Mouse (Mus musculus): ENCODE results near the gene Ints4. TPM values are rescaled to one million over a fixed set of nuclear protein-coding genes. Genes with fewer than 3 reads are reported as not detected.
"Not testable (repeated sequence)": the region's sequence is repeated elsewhere in the genome, so short reads cannot be mapped to it uniquely, and the experiment has no call there.

The Ints4 gene
- polyA plus RNA-seq (2014; fragmentation: Nextera tagmentation; extraction: Ambion mirVana), result 43.3 and 51.9 TPM in 2 replicates

- peak within 1 kb of the TSS; percentile 73 for H3K9ac ChIP-seq (ENCODE audit: low read depth, low read length)
- under 1% methylated on average over 24 of the region's 24 CpGs for WGBS
- peaks cover 14% of the 10 kb centered on the region for H3K36me3 ChIP-seq (ENCODE audit: control insufficient read depth, insufficient read depth, low read length)
- no peaks in the 10 kb centered on the region; the same call in 1 of the 2 replicates for H3K4me1 ChIP-seq (ENCODE audit: control insufficient read depth, insufficient read depth, low read length)
- DNase-seq (ENCODE audit: low spot score) (peak; percentile 98), ATAC-seq (ENCODE audit: low read depth) (peak; percentile 100)
- H3K9me3 ChIP-seq (ENCODE audit: control insufficient read depth, low read length), result no peaks in the 10 kb centered on the region
- peak within 1 kb of the TSS; percentile 68 for H3K4me3 ChIP-seq (ENCODE audit: low read depth, low read length)
- peak within 1 kb of the TSS; percentile 69 for H3K27ac ChIP-seq (replicated peaks; ENCODE audit: low read depth, low read length)
- H3K4me2 ChIP-seq (ENCODE audit: low read depth, low read length), result peak within 1 kb of the TSS; percentile 77
- no peaks in the 10 kb centered on the region for H3K27me3 ChIP-seq (replicated peaks; ENCODE audit: control insufficient read depth, insufficient read depth, low read length)
Observed at GRCm38 (mm10) chr7:97480821-97481339, at the start of gene Ints4. Ints4 (plus strand) TSS chr7:97480956.

GRCm38 (mm10) chr7:97433517-97433916, 47.2 kb upstream of the Ints4 start:
- H3K9ac ChIP-seq (ENCODE audit: low read depth, low read length); H3K27me3 ChIP-seq (replicated peaks; ENCODE audit: control insufficient read depth, insufficient read depth, low read length); H3K4me3 ChIP-seq (ENCODE audit: low read depth, low read length); DNase-seq (ENCODE audit: low spot score); ATAC-seq (ENCODE audit: low read depth); H3K9me3 ChIP-seq (ENCODE audit: control insufficient read depth, low read length); H3K36me3 ChIP-seq (ENCODE audit: control insufficient read depth, insufficient read depth, low read length); H3K27ac ChIP-seq (replicated peaks; ENCODE audit: low read depth, low read length); H3K4me2 ChIP-seq (ENCODE audit: low read depth, low read length): not testable (repeated sequence)
- H3K4me1 ChIP-seq (ENCODE audit: control insufficient read depth, insufficient read depth, low read length), result peaks cover 18% of the 10 kb centered on the region
- 68% methylated on average over 3 of the region's 3 CpGs for WGBS

GRCm38 (mm10) chr7:97434517-97434916, 46.2 kb upstream of the Ints4 start:
- Histone ChIP-seq H3K27me3 (replicated peaks; ENCODE audit: control insufficient read depth, insufficient read depth, low read length) (no peaks in the 10 kb centered on the region), H3K4me1 (ENCODE audit: control insufficient read depth, insufficient read depth, low read length) (peaks cover 16% of the 10 kb centered on the region), H3K9ac (ENCODE audit: low read depth, low read length) (no peak overlapping the region), H3K36me3 (ENCODE audit: control insufficient read depth, insufficient read depth, low read length) (no peaks in the 10 kb centered on the region), H3K27ac (replicated peaks; ENCODE audit: low read depth, low read length) (no peak overlapping the region), H3K4me2 (ENCODE audit: low read depth, low read length) (no peak overlapping the region), H3K9me3 (ENCODE audit: control insufficient read depth, low read length) (no peaks in the 10 kb centered on the region), H3K4me3 (ENCODE audit: low read depth, low read length) (no peak overlapping the region)
- ATAC-seq (ENCODE audit: low read depth), result no peak
- 74% methylated on average over 10 of the region's 10 CpGs for WGBS
- no peak for DNase-seq (ENCODE audit: low spot score)

- no peaks in the 10 kb centered on the region for H3K27me3 ChIP-seq (replicated peaks; ENCODE audit: control insufficient read depth, insufficient read depth, low read length)
- no peak overlapping the region for H3K9ac ChIP-seq (ENCODE audit: low read depth, low read length)
- H3K4me1 ChIP-seq (ENCODE audit: control insufficient read depth, insufficient read depth, low read length), result 0 out of 2 replicates have a peak, but pooled peaks cover 6% of the 10 kb centered on the region
- no peaks in the 10 kb centered on the region for H3K9me3 ChIP-seq (ENCODE audit: control insufficient read depth, low read length)
- H3K4me3 ChIP-seq (ENCODE audit: low read depth, low read length), result no peak overlapping the region
- DNase-seq (ENCODE audit: low spot score), result no peak
- H3K4me2 ChIP-seq (ENCODE audit: low read depth, low read length), result no peak overlapping the region
- no peak for ATAC-seq (ENCODE audit: low read depth)
- no peaks in the 10 kb centered on the region for H3K36me3 ChIP-seq (ENCODE audit: control insufficient read depth, insufficient read depth, low read length)
- no peak overlapping the region for H3K27ac ChIP-seq (replicated peaks; ENCODE audit: low read depth, low read length)
Observed at GRCm38 (mm10) chr7:97438986-97439385, 41.8 kb upstream of the Ints4 start.

GRCm38 (mm10) chr7:97446171-97446925, 34.4 kb upstream of the Ints4 start:
- DNase-seq (ENCODE audit: low spot score) (peak; percentile 97), ATAC-seq (ENCODE audit: low read depth) (peak; percentile 95)
- Histone ChIP-seq H3K36me3 (ENCODE audit: control insufficient read depth, insufficient read depth, low read length) (no peaks in the 10 kb centered on the region), H3K4me3 (ENCODE audit: low read depth, low read length) (no peak overlapping the region), H3K4me2 (ENCODE audit: low read depth, low read length) (no peak overlapping the region), H3K27ac (replicated peaks; ENCODE audit: low read depth, low read length) (peak overlapping the region; percentile 88), H3K4me1 (ENCODE audit: control insufficient read depth, insufficient read depth, low read length) (peaks cover 11% of the 10 kb centered on the region), H3K9ac (ENCODE audit: low read depth, low read length) (no peak overlapping the region), H3K27me3 (replicated peaks; ENCODE audit: control insufficient read depth, insufficient read depth, low read length) (no peaks in the 10 kb centered on the region), H3K9me3 (ENCODE audit: control insufficient read depth, low read length) (peaks cover 6% of the 10 kb centered on the region; the same call in 1 of the 2 replicates)
- 7% methylated on average over 6 of the region's 6 CpGs for WGBS

- WGBS, result 54% methylated on average over 6 of the region's 6 CpGs
- ATAC-seq (ENCODE audit: low read depth), result peak; percentile 56
- Histone ChIP-seq H3K4me2 (ENCODE audit: low read depth, low read length) (no peak overlapping the region), H3K36me3 (ENCODE audit: control insufficient read depth, insufficient read depth, low read length) (no peaks in the 10 kb centered on the region), H3K4me1 (ENCODE audit: control insufficient read depth, insufficient read depth, low read length) (peaks cover 11% of the 10 kb centered on the region), H3K27ac (replicated peaks; ENCODE audit: low read depth, low read length) (peak overlapping the region; percentile 88), H3K4me3 (ENCODE audit: low read depth, low read length) (no peak overlapping the region), H3K9me3 (ENCODE audit: control insufficient read depth, low read length) (peaks cover 6% of the 10 kb centered on the region; the same call in 1 of the 2 replicates), H3K27me3 (replicated peaks; ENCODE audit: control insufficient read depth, insufficient read depth, low read length) (no peaks in the 10 kb centered on the region), H3K9ac (ENCODE audit: low read depth, low read length) (no peak overlapping the region)
- DNase-seq (ENCODE audit: low spot score), result peak; percentile 57
Observed at GRCm38 (mm10) chr7:97447050-97447531, 33.7 kb upstream of the Ints4 start.

- H3K9me3 ChIP-seq (ENCODE audit: control insufficient read depth, low read length); H3K9ac ChIP-seq (ENCODE audit: low read depth, low read length); H3K4me3 ChIP-seq (ENCODE audit: low read depth, low read length); H3K27ac ChIP-seq (replicated peaks; ENCODE audit: low read depth, low read length); DNase-seq (ENCODE audit: low spot score); ATAC-seq (ENCODE audit: low read depth); H3K4me2 ChIP-seq (ENCODE audit: low read depth, low read length); H3K36me3 ChIP-seq (ENCODE audit: control insufficient read depth, insufficient read depth, low read length); H3K27me3 ChIP-seq (replicated peaks; ENCODE audit: control insufficient read depth, insufficient read depth, low read length): not testable (repeated sequence)
- H3K4me1 ChIP-seq (ENCODE audit: control insufficient read depth, insufficient read depth, low read length), result peaks cover 21% of the 10 kb centered on the region
- 87% methylated on average over 2 of the region's 2 CpGs for WGBS
Observed at GRCm38 (mm10) chr7:97451023-97451422, 29.7 kb upstream of the Ints4 start, which contains the start of gene Kctd14. Kctd14 (plus strand) TSS chr7:97451323.

GRCm38 (mm10) chr7:97452196-97452595, 28.6 kb upstream of the Ints4 start:
- peaks cover 6% of the 10 kb centered on the region; the same call in 1 of the 2 replicates for H3K9me3 ChIP-seq (ENCODE audit: control insufficient read depth, low read length)
- H3K36me3 ChIP-seq (ENCODE audit: control insufficient read depth, insufficient read depth, low read length), result no peaks in the 10 kb centered on the region
- no peaks in the 10 kb centered on the region for H3K27me3 ChIP-seq (replicated peaks; ENCODE audit: control insufficient read depth, insufficient read depth, low read length)
- H3K9ac ChIP-seq (ENCODE audit: low read depth, low read length), result no peak overlapping the region
- H3K4me2 ChIP-seq (ENCODE audit: low read depth, low read length), result no peak overlapping the region
- ATAC-seq (ENCODE audit: low read depth) (peak; percentile 41; the same call in 1 of the 2 replicates), DNase-seq (ENCODE audit: low spot score) (peak; percentile 27)
- WGBS, result 68% methylated on average over 6 of the region's 6 CpGs
- no peak overlapping the region; the same call in 1 of the 2 replicates for H3K27ac ChIP-seq (replicated peaks; ENCODE audit: low read depth, low read length)
- no peak overlapping the region for H3K4me3 ChIP-seq (ENCODE audit: low read depth, low read length)
- peaks cover 10% of the 10 kb centered on the region; the same call in 1 of the 2 replicates for H3K4me1 ChIP-seq (ENCODE audit: control insufficient read depth, insufficient read depth, low read length)

Data from embryonic facial prominence, embryonic 14.5 days (tissue).